Comparison of ENCODE assay signal across 11 mouse cellular contexts in the genomic region with DNA sequence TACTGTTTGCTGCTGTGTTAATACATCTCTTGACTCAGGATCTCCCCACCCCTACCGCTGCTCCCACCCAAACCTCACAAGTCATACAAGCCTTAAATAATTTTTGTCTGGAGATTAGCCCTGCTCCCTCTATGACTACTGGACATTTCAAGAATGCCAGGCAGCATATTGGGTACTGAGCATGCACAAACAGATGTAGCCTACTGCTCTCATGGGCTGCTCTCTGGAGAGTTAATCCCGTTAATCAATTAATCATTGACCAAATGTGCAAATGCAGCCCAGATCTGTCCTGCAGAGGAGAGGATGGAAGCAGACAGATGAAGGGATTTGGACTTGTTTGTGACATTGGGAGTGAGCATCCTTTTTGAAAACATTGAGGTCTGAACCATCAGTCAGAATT. TPM values are rescaled to one million over a fixed set of nuclear protein-coding genes. Genes with fewer than 3 reads are reported as not detected.
DNase-seq lines count a peak whose midpoint lies in the region; ATAC-seq and TF ChIP-seq lines count a peak whose summit lies in the region.
"Had no signal": no experiment of that assay in that cellular context is flagged by ENCODE, and none has a peak within 500 bp of the region (broad histone marks: within the 10 kb centered on the region; RNA-seq: fewer than 3 reads in every experiment).

A gene (plus strand): TSS at position 276 of the 400 bp plus-strand sequence.

- TF ChIP-seq EP300 in heart, adult 2 months (IDR thresholded peaks at IDR 0.05; ENCODE audit: insufficient read depth, low read depth, low read length) = no peak

- H3K9ac ChIP-seq in heart, adult 2 months (ENCODE audit: low read depth, low read length) = no peak within 1 kb of the TSS
- no peak within 1 kb of the TSS for H3K9ac ChIP-seq in midbrain, embryonic 13.5 days (replicated peaks)
- H3K9ac ChIP-seq in midbrain, embryonic 11.5 days (ENCODE audit: low read length) = no peak within 1 kb of the TSS
- H3K9ac ChIP-seq in kidney, embryonic 16.5 days (replicated peaks; ENCODE audit: low read length) = no peak within 1 kb of the TSS
- H3K9ac ChIP-seq: forebrain, embryonic 13.5 days had no signal

- H3K27me3 ChIP-seq in heart, adult 2 months (ENCODE audit: control insufficient read depth, insufficient read depth, low read length) = no peaks in the 10 kb centered on the region
- H3K27me3 ChIP-seq in midbrain, embryonic 13.5 days = no peaks in the 10 kb centered on the region
- H3K27me3 ChIP-seq in midbrain, embryonic 11.5 days (ENCODE audit: control insufficient read depth, insufficient read depth, low read length) = no peaks in the 10 kb centered on the region
- H3K27me3 ChIP-seq in kidney, embryonic 16.5 days (ENCODE audit: insufficient read depth, low read length) = no peaks in the 10 kb centered on the region
- H3K27me3 ChIP-seq: forebrain, embryonic 13.5 days had no signal

- H3K9me3 ChIP-seq in midbrain, embryonic 13.5 days = no peaks in the 10 kb centered on the region
- no peaks in the 10 kb centered on the region for H3K9me3 ChIP-seq in midbrain, embryonic 11.5 days (ENCODE audit: control insufficient read depth, low read length)
- peaks cover 2% of the 10 kb centered on the region for H3K9me3 ChIP-seq in kidney, embryonic 16.5 days (ENCODE audit: low read length)
- H3K9me3 ChIP-seq: forebrain, embryonic 13.5 days had no signal

- no peak within 1 kb of the TSS for H3K27ac ChIP-seq in heart, adult 2 months
- H3K27ac ChIP-seq in midbrain, embryonic 13.5 days = no peak within 1 kb of the TSS
- no peak within 1 kb of the TSS for H3K27ac ChIP-seq in midbrain, embryonic 11.5 days (ENCODE audit: low read depth, low read length)
- H3K27ac ChIP-seq in kidney, embryonic 16.5 days (ENCODE audit: low read length) = peak within 1 kb of the TSS; percentile 17; the same call in 1 of the 2 replicates
- H3K27ac ChIP-seq: forebrain, embryonic 13.5 days had no signal

- no peak for TF ChIP-seq POLR2A in heart, adult 2 months (IDR thresholded peaks at IDR 0.05; ENCODE audit: insufficient read depth, low read depth, low read length)

- whole genome bisulfite sequencing in heart, adult 2 months = 95% methylated on average over 2 of the region's 2 CpGs
- 81% methylated on average over 2 of the region's 2 CpGs for WGBS in midbrain, embryonic 13.5 days
- WGBS in midbrain, embryonic 11.5 days = 80% methylated on average over 2 of the region's 2 CpGs
- 86% methylated on average over 2 of the region's 2 CpGs for WGBS in kidney, embryonic 16.5 days

- H3K4me1 ChIP-seq in heart, adult 2 months (ENCODE audit: control insufficient read depth, insufficient read depth, low read length) = no peaks in the 10 kb centered on the region
- peaks cover 5% of the 10 kb centered on the region; the same call in 1 of the 2 replicates for H3K4me1 ChIP-seq in midbrain, embryonic 13.5 days (replicated peaks)
- no peaks in the 10 kb centered on the region for H3K4me1 ChIP-seq in midbrain, embryonic 11.5 days (ENCODE audit: control insufficient read depth, insufficient read depth, low read length)
- H3K4me1 ChIP-seq in kidney, embryonic 16.5 days (ENCODE audit: insufficient read depth, low read length) = peaks cover 26% of the 10 kb centered on the region
- H3K4me1 ChIP-seq: forebrain, embryonic 13.5 days had no signal

- no peak for DNase-seq in heart, adult 2 months
- DNase-seq in heart, adult 18-20 months = no peak
- DNase-seq in midbrain, embryonic 11.5 days (ENCODE audit: low spot score, missing footprints) = no peak
- peak; percentile 64 for DNase-seq in retina, postnatal 1 day
- DNase-seq in embryo, embryonic 10 days (ENCODE audit: low spot score) = no peak
- DNase-seq in c-Kit-positive CD71-positive TER-119-positive erythroid progenitor cells, embryonic 14.5 days (ENCODE audit: low spot score) = no peak
- DNase-seq: thymus, adult 18-20 months had no signal

- no peak within 1 kb of the TSS; the same call in 1 of the 2 replicates for H3K4me2 ChIP-seq in midbrain, embryonic 13.5 days (replicated peaks)
- no peak within 1 kb of the TSS for H3K4me2 ChIP-seq in midbrain, embryonic 11.5 days
- no peak within 1 kb of the TSS for H3K4me2 ChIP-seq in kidney, embryonic 16.5 days (replicated peaks; ENCODE audit: low read depth, low read length)
- H3K4me2 ChIP-seq: forebrain, embryonic 13.5 days had no signal

- no peaks in the 10 kb centered on the region for H3K36me3 ChIP-seq in heart, adult 2 months (ENCODE audit: control insufficient read depth, insufficient read depth, low read length)
- H3K36me3 ChIP-seq in midbrain, embryonic 13.5 days = no peaks in the 10 kb centered on the region
- no peaks in the 10 kb centered on the region for H3K36me3 ChIP-seq in midbrain, embryonic 11.5 days (ENCODE audit: control insufficient read depth, insufficient read depth, low read length)
- H3K36me3 ChIP-seq in kidney, embryonic 16.5 days (ENCODE audit: insufficient read depth, low read length) = no peaks in the 10 kb centered on the region

- no peak for ATAC-seq in midbrain, embryonic 13.5 days
- no peak for ATAC-seq in midbrain, embryonic 11.5 days (ENCODE audit: low FRiP score)
- ATAC-seq in kidney, embryonic 16.5 days (ENCODE audit: low FRiP score, low TSS enrichment) = peak; percentile 49; the same call in 1 of the 2 replicates
- ATAC-seq: forebrain, embryonic 13.5 days had no signal

- no peak within 1 kb of the TSS for H3K4me3 ChIP-seq in heart, adult 2 months
- no peak within 1 kb of the TSS for H3K4me3 ChIP-seq in midbrain, embryonic 13.5 days (replicated peaks)
- no peak within 1 kb of the TSS for H3K4me3 ChIP-seq in midbrain, embryonic 11.5 days (ENCODE audit: low read depth, low read length)
- H3K4me3 ChIP-seq in kidney, embryonic 16.5 days (ENCODE audit: low read length) = no peak within 1 kb of the TSS
- H3K4me3 ChIP-seq: forebrain, embryonic 13.5 days had no signal

- no peaks in the 10 kb centered on the region for H3K79me2 ChIP-seq in heart, adult 2 months (replicated peaks; ENCODE audit: control insufficient read depth, insufficient read depth, low read length)

- intact Hi-C loops in heart, adult 2 months (cut with DNase I) = no loop called here

- no peak for TF ChIP-seq CTCF in heart, adult 2 months (IDR thresholded peaks at IDR 0.05)

RNA-seq across cellular contexts. Expression of the gene that starts here (rescaled TPM):
- 10 to 100 TPM; 10.2 to 12.6 TPM for total RNA-seq in heart, adult 2 months (2021)
- 7.3 and 13.1 TPM in 2 replicates for polyA plus RNA-seq in heart, adult 2 months (2012; rRNA removed)
- total RNA-seq in heart, adult 18-20 months (2021) = 10 to 100 TPM in 1 of 2 experiments, 1 to 10 TPM in 1; 8.8 to 11.5 TPM
- 8.8 and 11.6 TPM in 2 replicates for polyA plus RNA-seq in midbrain, embryonic 13.5 days (2015; fragmentation: Nextera tagmentation; extraction: Ambion mirVana)
- polyA plus RNA-seq in midbrain, embryonic 11.5 days (2014; fragmentation: Nextera tagmentation; extraction: Ambion mirVana) = 0.47 and 0.64 TPM in 2 replicates
- 2.6 and 2.7 TPM in 2 replicates for polyA plus RNA-seq in kidney, embryonic 16.5 days (2015; fragmentation: Nextera tagmentation; extraction: Ambion mirVana)
- polyA plus RNA-seq: liver, adult 2 months had no signal
